Mouse (Mus musculus): ENCODE measurements around the gene Mfsd4b1. TPM values are rescaled to one million over a fixed set of nuclear protein-coding genes. Genes with fewer than 3 reads are reported as not detected.

The Mfsd4b1 gene
- polyA plus RNA-seq, 1 experiment from 2014 or later, result 0.27 TPM

GRCm38 (mm10) chr10:39986466-39986865, 38.6 kb downstream of the Mfsd4b1 start, which contains the start of gene Mfsd4b5:
Gene Mfsd4b5 (minus strand): TSS chr10:39986646.
- 93% methylated on average over 12 of the region's 12 CpGs for WGBS
- Histone ChIP-seq H3K4me3 (no peak within 1 kb of the TSS), H3K9ac (replicated peaks) (no peak within 1 kb of the TSS), H3K27me3 (no peaks in the 10 kb centered on the region), H3K36me3 (no peaks in the 10 kb centered on the region), H3K9me3 (no peaks in the 10 kb centered on the region), H3K27ac (replicated peaks) (no peak within 1 kb of the TSS), H3K4me2 (replicated peaks) (no peak within 1 kb of the TSS), H3K4me1 (no peaks in the 10 kb centered on the region)
- no peak for ATAC-seq (replicated peaks)

- H3K9me3 ChIP-seq, result peaks cover 5% of the 10 kb centered on the region; the same call in 1 of the 2 replicates
Observed at GRCm38 (mm10) chr10:39982604-39983003, 42.5 kb downstream of the Mfsd4b1 start.

GRCm38 (mm10) chr10:39978231-39978630, 46.8 kb downstream of the Mfsd4b1 start:
- Histone ChIP-seq H3K27me3 (no peaks in the 10 kb centered on the region), H3K4me1 (no peaks in the 10 kb centered on the region), H3K9ac (replicated peaks) (no peak overlapping the region), H3K4me2 (replicated peaks) (no peak overlapping the region), H3K4me3 (no peak overlapping the region), H3K36me3 (no peaks in the 10 kb centered on the region), H3K9me3 (peaks cover 6% of the 10 kb centered on the region; the same call in 1 of the 2 replicates), H3K27ac (replicated peaks) (no peak overlapping the region)
- no peak for ATAC-seq (replicated peaks)
- WGBS, result 100% methylated on average over 1 of the region's 1 CpGs

More at GRCm38 (mm10) chr10:39982604-39983003, 42.5 kb downstream of the Mfsd4b1 start:
- Histone ChIP-seq H3K4me2 (replicated peaks) (no peak overlapping the region), H3K9ac (replicated peaks) (no peak overlapping the region), H3K36me3 (no peaks in the 10 kb centered on the region), H3K27ac (replicated peaks) (no peak overlapping the region), H3K4me1 (no peaks in the 10 kb centered on the region), H3K4me3 (no peak overlapping the region), H3K27me3 (no peaks in the 10 kb centered on the region)
- no peak for ATAC-seq (replicated peaks)
- WGBS, result 74% methylated on average over 5 of the region's 5 CpGs

GRCm38 (mm10) chr10:39977346-39977745, 47.7 kb downstream of the Mfsd4b1 start:
- ATAC-seq (replicated peaks), result no peak
- 98% methylated on average over 4 of the region's 4 CpGs for WGBS

GRCm38 (mm10) chr10:39975771-39976170, 49.3 kb downstream of the Mfsd4b1 start:
- H3K27me3 ChIP-seq, result no peaks in the 10 kb centered on the region
- no peaks in the 10 kb centered on the region for H3K4me1 ChIP-seq
- WGBS, result 39% methylated on average over 2 of the region's 2 CpGs
- peaks cover 6% of the 10 kb centered on the region; the same call in 1 of the 2 replicates for H3K9me3 ChIP-seq
- no peak overlapping the region for H3K4me2 ChIP-seq (replicated peaks)
- no peak for ATAC-seq (replicated peaks)
- H3K9ac ChIP-seq (replicated peaks), result no peak overlapping the region
- no peak overlapping the region for H3K4me3 ChIP-seq
- H3K27ac ChIP-seq (replicated peaks), result no peak overlapping the region
- no peaks in the 10 kb centered on the region for H3K36me3 ChIP-seq

More at GRCm38 (mm10) chr10:39977346-39977745, 47.7 kb downstream of the Mfsd4b1 start:
- no peak overlapping the region for H3K9ac ChIP-seq (replicated peaks)
- H3K4me1 ChIP-seq, result no peaks in the 10 kb centered on the region
- H3K27ac ChIP-seq (replicated peaks), result no peak overlapping the region
- no peaks in the 10 kb centered on the region for H3K36me3 ChIP-seq
- no peak overlapping the region for H3K4me3 ChIP-seq
- no peak overlapping the region for H3K4me2 ChIP-seq (replicated peaks)
- H3K27me3 ChIP-seq, result no peaks in the 10 kb centered on the region
- H3K9me3 ChIP-seq, result peaks cover 6% of the 10 kb centered on the region; the same call in 1 of the 2 replicates

- Histone ChIP-seq H3K9ac (replicated peaks) (no peak overlapping the region), H3K27ac (replicated peaks) (no peak overlapping the region), H3K27me3 (no peaks in the 10 kb centered on the region), H3K4me1 (no peaks in the 10 kb centered on the region), H3K4me2 (replicated peaks) (no peak overlapping the region), H3K36me3 (no peaks in the 10 kb centered on the region), H3K4me3 (no peak overlapping the region), H3K9me3 (peaks cover 6% of the 10 kb centered on the region; the same call in 1 of the 2 replicates)
- 67% methylated on average over 11 of the region's 11 CpGs for WGBS
- no peak for ATAC-seq (replicated peaks)
Observed at GRCm38 (mm10) chr10:39974982-39975381, 50.1 kb downstream of the Mfsd4b1 start.

GRCm38 (mm10) chr10:39967512-39967911, 57.6 kb downstream of the Mfsd4b1 start:
- Histone ChIP-seq H3K27me3 (no peaks in the 10 kb centered on the region), H3K4me2 (replicated peaks) (no peak overlapping the region), H3K9me3 (no peaks in the 10 kb centered on the region), H3K4me3 (no peak overlapping the region), H3K9ac (replicated peaks) (no peak overlapping the region), H3K4me1 (no peaks in the 10 kb centered on the region), H3K36me3 (no peaks in the 10 kb centered on the region), H3K27ac (replicated peaks) (no peak overlapping the region)
- WGBS, result 89% methylated on average over 3 of the region's 3 CpGs
- no peak for ATAC-seq (replicated peaks)

- Histone ChIP-seq H3K27ac (replicated peaks) (no peak overlapping the region), H3K4me3 (no peak overlapping the region), H3K9me3 (no peaks in the 10 kb centered on the region), H3K36me3 (no peaks in the 10 kb centered on the region), H3K4me1 (peaks cover 8% of the 10 kb centered on the region; the same call in 1 of the 2 replicates), H3K4me2 (replicated peaks) (no peak overlapping the region), H3K27me3 (no peaks in the 10 kb centered on the region), H3K9ac (replicated peaks) (no peak overlapping the region)
- WGBS, result 47% methylated on average over 1 of the region's 1 CpGs
- no peak for ATAC-seq (replicated peaks)
Observed at GRCm38 (mm10) chr10:39961906-39962305, 63.2 kb downstream of the Mfsd4b1 start.

GRCm38 (mm10) chr10:39960441-39960822, 64.6 kb downstream of the Mfsd4b1 start:
- no peak overlapping the region for H3K9ac ChIP-seq (replicated peaks)
- WGBS, result 42% methylated on average over 11 of the region's 11 CpGs
- peak overlapping the region; percentile 88 for H3K4me2 ChIP-seq (replicated peaks)
- peaks cover 8% of the 10 kb centered on the region; the same call in 1 of the 2 replicates for H3K4me1 ChIP-seq
- H3K27me3 ChIP-seq, result no peaks in the 10 kb centered on the region
- ATAC-seq (replicated peaks), result peak; percentile 74
- H3K4me3 ChIP-seq, result peak overlapping the region; percentile 48
- no peak overlapping the region for H3K27ac ChIP-seq (replicated peaks)
- no peaks in the 10 kb centered on the region for H3K36me3 ChIP-seq
- H3K9me3 ChIP-seq, result no peaks in the 10 kb centered on the region

GRCm38 (mm10) chr10:39959761-39960440, 65.2 kb downstream of the Mfsd4b1 start, which contains the start of gene Mfsd4b3:
Gene Mfsd4b3 (minus strand): TSS chr10:39960153.
- Histone ChIP-seq H3K4me1 (peaks cover 8% of the 10 kb centered on the region; the same call in 1 of the 2 replicates), H3K27ac (replicated peaks) (no peak within 1 kb of the TSS), H3K36me3 (no peaks in the 10 kb centered on the region), H3K9ac (replicated peaks) (peak within 1 kb of the TSS; percentile 43), H3K9me3 (no peaks in the 10 kb centered on the region), H3K4me2 (replicated peaks) (peak within 1 kb of the TSS; percentile 88), H3K4me3 (peak within 1 kb of the TSS; percentile 48), H3K27me3 (no peaks in the 10 kb centered on the region)
- WGBS, result under 1% methylated on average over 38 of the region's 38 CpGs
- peak; percentile 99 for ATAC-seq (replicated peaks)

- H3K9me3 ChIP-seq, result no peaks in the 10 kb centered on the region
- WGBS, result 66% methylated on average over 4 of the region's 4 CpGs
- ATAC-seq (replicated peaks), result no peak
Observed at GRCm38 (mm10) chr10:39958266-39958665, 66.8 kb downstream of the Mfsd4b1 start.

GRCm38 (mm10) chr10:39956340-39956878, 68.7 kb downstream of the Mfsd4b1 start:
- H3K4me2 ChIP-seq (replicated peaks), result no peak overlapping the region
- H3K9ac ChIP-seq (replicated peaks), result no peak overlapping the region
- peaks cover 8% of the 10 kb centered on the region; the same call in 1 of the 2 replicates for H3K4me1 ChIP-seq
- H3K9me3 ChIP-seq, result no peaks in the 10 kb centered on the region
- H3K27ac ChIP-seq (replicated peaks), result no peak overlapping the region
- H3K4me3 ChIP-seq, result no peak overlapping the region
- no peak for ATAC-seq (replicated peaks)
- H3K36me3 ChIP-seq, result no peaks in the 10 kb centered on the region
- WGBS, result 48% methylated on average over 2 of the region's 2 CpGs
- no peaks in the 10 kb centered on the region for H3K27me3 ChIP-seq

More at GRCm38 (mm10) chr10:39958266-39958665, 66.8 kb downstream of the Mfsd4b1 start:
- no peak overlapping the region for H3K4me3 ChIP-seq
- no peak overlapping the region for H3K9ac ChIP-seq (replicated peaks)
- no peak overlapping the region for H3K4me2 ChIP-seq (replicated peaks)
- H3K27ac ChIP-seq (replicated peaks), result no peak overlapping the region
- H3K4me1 ChIP-seq, result peaks cover 8% of the 10 kb centered on the region; the same call in 1 of the 2 replicates
- no peaks in the 10 kb centered on the region for H3K27me3 ChIP-seq
- no peaks in the 10 kb centered on the region for H3K36me3 ChIP-seq

Measured in forebrain, embryonic 15.5 days (tissue).